Mouse (Mus musculus): ENCODE measurements at regions not wholly inside any gene's neighbourhood (a gene's known extent, or its start where the extent isn't known, plus 50 kb on each side); places are given as distances from the start of the nearest gene placed in this dataset.

GRCm38 (mm10) chr3:62945356-62945755 is 296.0 kb upstream of the Mme start:
- no peak for TF ChIP-seq CTCF (conservative IDR thresholded peaks at IDR 0.05; ENCODE audit: low read length)
- TF ChIP-seq NANOG (IDR thresholded peaks at IDR 0.05; ENCODE audit: borderline replicate concordance, low read length) = no peak

All from E14TG2a.4 (cell line).